Mouse (Mus musculus): ENCODE data around the gene Rapgef4. TPM values are rescaled to one million over a fixed set of nuclear protein-coding genes. Genes with fewer than 3 reads are reported as not detected.
A peak's percentile ranks its signal among the peaks of the same experiment; 100 is the strongest.

Gene Rapgef4
- polyA plus RNA-seq, 1 experiment from 2014 or later, result 3.6 TPM

GRCm38 (mm10) chr2:72203609-72204008, 222.6 kb downstream of the Rapgef4 start:
- peak overlapping the region; percentile 52 for H3K4me2 ChIP-seq (replicated peaks; ENCODE audit: low read depth)
- DNase-seq (ENCODE audit: low spot score) (peak; percentile 79), ATAC-seq (ENCODE audit: low FRiP score, low TSS enrichment) (peak; percentile 87)
- TF ChIP-seq EP300 (optimal IDR thresholded peaks at IDR 0.05), result no peak
- peak; percentile 95 for TF ChIP-seq CTCF (IDR thresholded peaks at IDR 0.05; ENCODE audit: low read depth)
- peak overlapping the region; percentile 20 for H3K4me3 ChIP-seq (ENCODE audit: low read depth, low read length)
- 11% methylated on average over 5 of the region's 5 CpGs for WGBS
- H3K4me1 ChIP-seq (replicated peaks; ENCODE audit: control insufficient read depth, insufficient read depth), result peaks cover 3% of the 10 kb centered on the region
- no peak overlapping the region for H3K9ac ChIP-seq (ENCODE audit: low read length)
- no peaks in the 10 kb centered on the region for H3K36me3 ChIP-seq (ENCODE audit: control insufficient read depth, insufficient read depth, low read length)
- H3K27me3 ChIP-seq (ENCODE audit: control insufficient read depth, insufficient read depth, low read length), result no peaks in the 10 kb centered on the region
- H3K27ac ChIP-seq (replicated peaks), result no peak overlapping the region
- H3K9me3 ChIP-seq (ENCODE audit: control insufficient read depth, low read length), result no peaks in the 10 kb centered on the region

GRCm38 (mm10) chr2:72205869-72206268, 224.8 kb downstream of the Rapgef4 start:
- H3K4me2 ChIP-seq (replicated peaks; ENCODE audit: low read depth), result no peak overlapping the region
- 85% methylated on average over 5 of the region's 5 CpGs for WGBS
- ATAC-seq (ENCODE audit: low FRiP score, low TSS enrichment) (no peak), DNase-seq (ENCODE audit: low spot score) (no peak)
- H3K4me1 ChIP-seq (replicated peaks; ENCODE audit: control insufficient read depth, insufficient read depth), result peaks cover 3% of the 10 kb centered on the region
- no peaks in the 10 kb centered on the region for H3K27me3 ChIP-seq (ENCODE audit: control insufficient read depth, insufficient read depth, low read length)
- no peak overlapping the region for H3K27ac ChIP-seq (replicated peaks)
- no peaks in the 10 kb centered on the region for H3K9me3 ChIP-seq (ENCODE audit: control insufficient read depth, low read length)
- no peaks in the 10 kb centered on the region for H3K36me3 ChIP-seq (ENCODE audit: control insufficient read depth, insufficient read depth, low read length)
- no peak for TF ChIP-seq EP300 (optimal IDR thresholded peaks at IDR 0.05)
- no peak for TF ChIP-seq CTCF (IDR thresholded peaks at IDR 0.05; ENCODE audit: low read depth)
- no peak overlapping the region for H3K4me3 ChIP-seq (ENCODE audit: low read depth, low read length)
- no peak overlapping the region for H3K9ac ChIP-seq (ENCODE audit: low read length)

- 65% methylated on average over 4 of the region's 4 CpGs for WGBS
- ATAC-seq (ENCODE audit: low FRiP score, low TSS enrichment) (no peak), DNase-seq (ENCODE audit: low spot score) (no peak)
These were observed 225.6 kb downstream of the Rapgef4 start for GRCm38 (mm10) chr2:72206530-72207248.

GRCm38 (mm10) chr2:72217336-72217735, 236.3 kb downstream of the Rapgef4 start:
- Histone ChIP-seq H3K36me3 (ENCODE audit: control insufficient read depth, insufficient read depth, low read length) (no peaks in the 10 kb centered on the region), H3K4me1 (replicated peaks; ENCODE audit: control insufficient read depth, insufficient read depth) (no peaks in the 10 kb centered on the region), H3K9ac (ENCODE audit: low read length) (no peak overlapping the region), H3K27ac (replicated peaks) (no peak overlapping the region), H3K4me2 (replicated peaks; ENCODE audit: low read depth) (no peak overlapping the region), H3K4me3 (ENCODE audit: low read depth, low read length) (no peak overlapping the region), H3K27me3 (ENCODE audit: control insufficient read depth, insufficient read depth, low read length) (no peaks in the 10 kb centered on the region), H3K9me3 (ENCODE audit: control insufficient read depth, low read length) (no peaks in the 10 kb centered on the region)
- no peak for ATAC-seq (ENCODE audit: low FRiP score, low TSS enrichment)
- no peak for TF ChIP-seq EP300 (optimal IDR thresholded peaks at IDR 0.05)
- no peak for TF ChIP-seq CTCF (IDR thresholded peaks at IDR 0.05; ENCODE audit: low read depth)
- 80% methylated on average over 3 of the region's 3 CpGs for WGBS
- no peak for DNase-seq (ENCODE audit: low spot score)

More at GRCm38 (mm10) chr2:72206530-72207248, 225.6 kb downstream of the Rapgef4 start:
- no peak overlapping the region for H3K9ac ChIP-seq (ENCODE audit: low read length)
- no peaks in the 10 kb centered on the region for H3K9me3 ChIP-seq (ENCODE audit: control insufficient read depth, low read length)
- no peak overlapping the region for H3K4me3 ChIP-seq (ENCODE audit: low read depth, low read length)
- no peak overlapping the region for H3K27ac ChIP-seq (replicated peaks)
- H3K4me1 ChIP-seq (replicated peaks; ENCODE audit: control insufficient read depth, insufficient read depth), result peaks cover 3% of the 10 kb centered on the region
- H3K27me3 ChIP-seq (ENCODE audit: control insufficient read depth, insufficient read depth, low read length), result no peaks in the 10 kb centered on the region
- no peak overlapping the region for H3K4me2 ChIP-seq (replicated peaks; ENCODE audit: low read depth)
- no peaks in the 10 kb centered on the region for H3K36me3 ChIP-seq (ENCODE audit: control insufficient read depth, insufficient read depth, low read length)
- TF ChIP-seq CTCF (IDR thresholded peaks at IDR 0.05; ENCODE audit: low read depth) (no peak), EP300 (optimal IDR thresholded peaks at IDR 0.05) (no peak)

GRCm38 (mm10) chr2:72219921-72220320, 238.9 kb downstream of the Rapgef4 start:
- 33% methylated on average over 3 of the region's 3 CpGs for WGBS
- peak; percentile 66 for DNase-seq (ENCODE audit: low spot score)
- TF ChIP-seq EP300 (optimal IDR thresholded peaks at IDR 0.05) (no peak), CTCF (IDR thresholded peaks at IDR 0.05; ENCODE audit: low read depth) (peak; percentile 79)

GRCm38 (mm10) chr2:72221283-72221682, 240.2 kb downstream of the Rapgef4 start:
- no peak for DNase-seq (ENCODE audit: low spot score)

More at GRCm38 (mm10) chr2:72219921-72220320, 238.9 kb downstream of the Rapgef4 start:
- Histone ChIP-seq H3K36me3 (ENCODE audit: control insufficient read depth, insufficient read depth, low read length) (no peaks in the 10 kb centered on the region), H3K27ac (replicated peaks) (no peak overlapping the region), H3K4me1 (replicated peaks; ENCODE audit: control insufficient read depth, insufficient read depth) (no peaks in the 10 kb centered on the region), H3K9me3 (ENCODE audit: control insufficient read depth, low read length) (no peaks in the 10 kb centered on the region), H3K9ac (ENCODE audit: low read length) (no peak overlapping the region), H3K4me2 (replicated peaks; ENCODE audit: low read depth) (no peak overlapping the region), H3K4me3 (ENCODE audit: low read depth, low read length) (no peak overlapping the region), H3K27me3 (ENCODE audit: control insufficient read depth, insufficient read depth, low read length) (no peaks in the 10 kb centered on the region)
- no peak for ATAC-seq (ENCODE audit: low FRiP score, low TSS enrichment)

More at GRCm38 (mm10) chr2:72221283-72221682, 240.2 kb downstream of the Rapgef4 start:
- Histone ChIP-seq H3K36me3 (ENCODE audit: control insufficient read depth, insufficient read depth, low read length) (no peaks in the 10 kb centered on the region), H3K27me3 (ENCODE audit: control insufficient read depth, insufficient read depth, low read length) (no peaks in the 10 kb centered on the region), H3K4me2 (replicated peaks; ENCODE audit: low read depth) (no peak overlapping the region), H3K4me3 (ENCODE audit: low read depth, low read length) (no peak overlapping the region), H3K4me1 (replicated peaks; ENCODE audit: control insufficient read depth, insufficient read depth) (no peaks in the 10 kb centered on the region), H3K9me3 (ENCODE audit: control insufficient read depth, low read length) (no peaks in the 10 kb centered on the region), H3K9ac (ENCODE audit: low read length) (no peak overlapping the region), H3K27ac (replicated peaks) (0 out of 2 replicates have a peak overlapping the region, but pooled peaks have one; percentile 36)
- WGBS, result 53% methylated on average over 11 of the region's 11 CpGs
- no peak for ATAC-seq (ENCODE audit: low FRiP score, low TSS enrichment)
- no peak for TF ChIP-seq CTCF (IDR thresholded peaks at IDR 0.05; ENCODE audit: low read depth)
- no peak for TF ChIP-seq EP300 (optimal IDR thresholded peaks at IDR 0.05)

All from stomach, postnatal 0 days (tissue).